Mouse (Mus musculus) hindbrain, embryonic 10.5 days (tissue): Measurements from ENCODE around the gene 2310039H08Rik. TPM values are rescaled to one million over a fixed set of nuclear protein-coding genes. Genes with fewer than 3 reads are reported as not detected.
"Not testable (repeated sequence)": the region's sequence is repeated elsewhere in the genome, so short reads cannot be mapped to it uniquely, and the experiment has no call there.

Source experiments
- DNase-seq: peaks from one replicate; pipeline ENCODE4 v3.0.0-alpha.2; 2017; ENCODE audit warnings: low spot score
- H3K27ac ChIP-seq: fragments of 300-500 bp; sonication (generic); 2 replicates; pipeline ENCODE4 v1.5.1; 2016; ENCODE audit warnings: mild to moderate bottlenecking, moderate library complexity
- H3K27me3 ChIP-seq: fragments of 300-500 bp; sonication (generic); 2 replicates; pipeline ENCODE4 v1.6.1; 2016; ENCODE audit warnings: mild to moderate bottlenecking; ENCODE audit not compliant: poor library complexity, insufficient read depth, severe bottlenecking
- H3K36me3 ChIP-seq: fragments of 300-500 bp; sonication (generic); 2 replicates; pipeline ENCODE4 v1.6.1; 2016; ENCODE audit warnings: mild to moderate bottlenecking, moderate library complexity
- H3K4me1 ChIP-seq: fragments of 300-500 bp; sonication (generic); replicated peaks from 2 replicates; pipeline ENCODE4 v1.6.1; 2016; ENCODE audit warnings: mild to moderate bottlenecking
- H3K4me3 ChIP-seq: fragments of 300-500 bp; sonication (generic); 2 replicates; pipeline ENCODE4 v1.5.1; 2016; ENCODE audit warnings: mild to moderate bottlenecking, moderate library complexity
- H3K9me3 ChIP-seq: fragments of 300-500 bp; sonication (generic); 2 replicates; pipeline ENCODE4 v1.6.1; 2016; ENCODE audit warnings: mild to moderate bottlenecking, moderate library complexity
- WGBS: fragments of 180-500 bp; shearing (Covaris S2); methylation state at CpG from one replicate; pipeline ENCODE4 v1.1.7; 2016; 5-methylcytosine and 5-hydroxymethylcytosine counted together
- polyA plus RNA-seq: library from polyadenylated mRNA; unstranded; fragments of >200 nt; fragmentation: Nextera tagmentation; extraction: Ambion mirVana; gene quantifications from 2 replicates; pipeline ENCODE4 v1.2.1, GENCODE M21; 2016

Gene 2310039H08Rik
- polyA plus RNA-seq, 1 experiment from 2014 or later: 59.3 TPM

DNA sequence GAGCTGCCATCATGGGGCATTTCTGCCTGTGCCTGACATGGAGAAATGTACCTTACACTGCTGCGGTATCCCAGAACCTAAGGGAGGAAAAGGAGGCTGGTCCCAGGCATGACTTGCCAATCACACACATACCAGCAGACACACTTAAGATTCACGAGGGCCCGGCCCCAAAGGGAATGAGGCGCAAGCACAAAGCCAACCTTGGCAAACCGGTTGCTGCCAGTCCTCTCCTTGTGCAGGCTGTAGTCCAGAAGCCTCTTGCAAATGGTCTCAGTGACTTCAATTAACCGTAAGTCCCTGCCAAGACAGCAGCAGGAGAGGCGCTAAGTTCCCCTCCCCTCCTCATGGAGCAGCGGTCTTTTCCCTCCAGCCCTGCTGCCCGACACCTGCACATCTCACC, 29.4 kb upstream of the 2310039H08Rik start:
- Histone ChIP-seq H3K4me3 (no peak overlapping the region), H3K9me3 (no peaks in the 10 kb centered on the region), H3K4me1 (no peaks in the 10 kb centered on the region), H3K27ac (no peak overlapping the region), H3K27me3 (no peaks in the 10 kb centered on the region), H3K36me3 (peaks cover 82% of the 10 kb centered on the region)
- WGBS: 92% methylated on average over 9 of the region's 9 CpGs
- DNase-seq: no peak

DNA sequence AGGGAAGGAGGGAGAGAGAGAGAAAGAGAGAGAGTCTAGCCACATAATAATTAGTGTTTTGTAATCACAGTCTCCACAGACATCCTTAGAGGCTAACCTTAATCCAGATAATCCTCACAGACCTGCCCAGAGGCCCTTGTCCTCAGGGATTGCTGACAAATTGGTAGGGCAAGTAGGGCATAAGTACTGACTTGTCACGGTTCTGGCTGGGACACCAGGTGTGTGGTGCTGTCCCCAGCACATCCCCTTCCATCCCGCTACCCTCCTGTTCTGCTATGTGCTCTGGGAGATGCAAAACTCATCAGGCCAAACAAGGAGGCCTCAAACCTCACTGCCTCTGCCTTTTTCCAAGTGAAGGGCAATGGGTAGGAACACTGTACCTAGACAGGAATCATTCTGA, 26.9 kb upstream of the 2310039H08Rik start:
- no peak overlapping the region for H3K27ac ChIP-seq
- peaks cover 1% of the 10 kb centered on the region for H3K4me1 ChIP-seq
- no peak overlapping the region for H3K4me3 ChIP-seq
- H3K27me3 ChIP-seq: no peaks in the 10 kb centered on the region
- peaks cover 77% of the 10 kb centered on the region for H3K36me3 ChIP-seq
- WGBS: 85% methylated on average over 2 of the region's 2 CpGs
- no peak for DNase-seq
- no peaks in the 10 kb centered on the region for H3K9me3 ChIP-seq

DNA sequence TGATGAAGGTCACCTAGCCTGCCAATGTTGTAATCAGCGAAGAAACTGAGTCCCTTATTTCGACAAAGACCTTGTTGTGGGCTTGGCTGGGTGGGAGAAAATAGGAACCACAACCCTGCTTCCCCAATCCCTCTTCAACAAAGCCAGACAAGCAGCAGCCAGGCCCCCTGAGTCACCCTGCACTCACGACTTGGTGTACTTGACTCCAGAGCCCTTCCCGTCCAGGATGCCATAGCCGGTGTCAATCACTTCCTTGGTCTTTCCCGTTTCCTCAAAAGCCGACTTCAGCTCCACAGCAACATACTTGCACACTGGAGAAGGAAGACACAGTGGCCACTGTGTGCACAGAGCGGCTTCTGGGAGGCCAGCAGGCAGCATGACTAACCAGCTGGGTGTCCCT, 25.2 kb upstream of the 2310039H08Rik start:
- Histone ChIP-seq H3K9me3 (no peaks in the 10 kb centered on the region), H3K27ac (no peak overlapping the region), H3K4me1 (peaks cover 13% of the 10 kb centered on the region), H3K4me3 (no peak overlapping the region), H3K27me3 (no peaks in the 10 kb centered on the region), H3K36me3 (peaks cover 64% of the 10 kb centered on the region)
- no peak for DNase-seq
- WGBS: 83% methylated on average over 8 of the region's 8 CpGs

DNA sequence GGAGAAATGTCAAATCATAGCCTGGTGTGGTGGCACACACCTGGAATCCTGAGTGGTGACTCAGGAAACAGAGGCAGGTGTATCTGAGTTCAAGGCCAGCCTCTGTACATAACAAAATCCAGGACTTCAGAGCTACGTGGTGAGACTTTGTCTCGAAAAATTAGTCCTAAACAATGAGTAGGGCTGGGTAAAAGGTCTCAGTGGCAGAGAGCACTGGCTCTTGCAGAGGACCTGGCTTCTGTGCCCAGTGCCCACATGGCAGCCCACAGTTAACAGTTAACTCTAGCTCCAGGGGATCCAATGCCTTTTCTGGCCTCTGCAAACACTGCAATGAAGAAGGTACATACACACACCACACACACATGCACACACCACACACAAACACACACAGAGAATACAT, 24.6 kb upstream of the 2310039H08Rik start:
- no peak overlapping the region for H3K4me3 ChIP-seq
- H3K9me3 ChIP-seq: no peaks in the 10 kb centered on the region
- peaks cover 58% of the 10 kb centered on the region for H3K36me3 ChIP-seq
- H3K27me3 ChIP-seq: no peaks in the 10 kb centered on the region
- WGBS: 94% methylated on average over 2 of the region's 2 CpGs
- peaks cover 18% of the 10 kb centered on the region for H3K4me1 ChIP-seq
- DNase-seq: no peak
- no peak overlapping the region for H3K27ac ChIP-seq

DNA sequence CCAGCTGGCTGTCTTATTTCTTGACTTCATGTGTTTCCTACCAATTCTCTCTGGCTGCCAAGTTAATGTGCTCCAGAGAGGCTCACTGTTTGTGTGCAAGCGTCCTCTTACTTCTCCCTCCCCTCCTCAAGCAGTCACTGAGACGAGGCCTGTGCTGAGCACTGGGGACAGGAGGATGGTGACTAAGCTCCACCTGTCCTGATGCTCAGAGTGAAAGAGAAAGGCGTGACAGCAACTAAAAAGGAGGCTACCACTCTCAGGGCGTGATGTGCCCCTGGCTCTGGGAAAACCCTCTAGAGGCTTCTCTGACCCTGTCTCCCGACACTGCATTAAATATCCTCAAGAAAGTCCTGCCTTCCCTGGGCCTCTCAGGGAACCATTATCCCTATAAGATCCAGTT, 23.2 kb upstream of the 2310039H08Rik start:
- H3K27ac ChIP-seq: no peak overlapping the region
- no peaks in the 10 kb centered on the region for H3K9me3 ChIP-seq
- WGBS: 90% methylated on average over 5 of the region's 5 CpGs
- peaks cover 43% of the 10 kb centered on the region for H3K36me3 ChIP-seq
- H3K4me1 ChIP-seq: peaks cover 18% of the 10 kb centered on the region
- no peak overlapping the region for H3K4me3 ChIP-seq
- H3K27me3 ChIP-seq: no peaks in the 10 kb centered on the region
- no peak for DNase-seq

DNA sequence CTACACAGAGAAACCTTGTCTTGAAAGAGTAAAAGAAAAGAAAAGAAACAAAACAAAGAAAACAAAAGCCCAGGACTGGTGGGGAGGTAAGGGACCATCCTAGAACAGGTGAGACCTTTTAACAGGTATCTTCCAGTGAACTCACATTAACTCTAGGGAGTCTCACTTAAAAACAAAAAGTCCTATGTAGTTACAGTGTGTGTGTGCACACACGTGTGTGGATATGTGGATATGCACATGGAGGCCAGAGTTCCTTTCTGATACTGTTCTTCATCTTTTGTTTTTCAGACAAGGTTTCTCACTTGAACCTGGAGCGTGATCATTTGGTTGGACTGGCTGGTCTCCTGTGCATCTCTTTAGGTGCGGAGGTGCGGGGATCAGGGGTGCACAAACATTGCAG, 21.9 kb upstream of the 2310039H08Rik start:
- Histone ChIP-seq H3K4me3 (peak overlapping the region; percentile 76), H3K36me3 (peaks cover 31% of the 10 kb centered on the region), H3K4me1 (peaks cover 18% of the 10 kb centered on the region), H3K9me3 (peaks cover 3% of the 10 kb centered on the region; the same call in 1 of the 2 replicates), H3K27ac (peak overlapping the region; percentile 89; the same call in 1 of the 2 replicates), H3K27me3 (no peaks in the 10 kb centered on the region)
- no peak for DNase-seq
- 93% methylated on average over 4 of the region's 4 CpGs for WGBS

DNA sequence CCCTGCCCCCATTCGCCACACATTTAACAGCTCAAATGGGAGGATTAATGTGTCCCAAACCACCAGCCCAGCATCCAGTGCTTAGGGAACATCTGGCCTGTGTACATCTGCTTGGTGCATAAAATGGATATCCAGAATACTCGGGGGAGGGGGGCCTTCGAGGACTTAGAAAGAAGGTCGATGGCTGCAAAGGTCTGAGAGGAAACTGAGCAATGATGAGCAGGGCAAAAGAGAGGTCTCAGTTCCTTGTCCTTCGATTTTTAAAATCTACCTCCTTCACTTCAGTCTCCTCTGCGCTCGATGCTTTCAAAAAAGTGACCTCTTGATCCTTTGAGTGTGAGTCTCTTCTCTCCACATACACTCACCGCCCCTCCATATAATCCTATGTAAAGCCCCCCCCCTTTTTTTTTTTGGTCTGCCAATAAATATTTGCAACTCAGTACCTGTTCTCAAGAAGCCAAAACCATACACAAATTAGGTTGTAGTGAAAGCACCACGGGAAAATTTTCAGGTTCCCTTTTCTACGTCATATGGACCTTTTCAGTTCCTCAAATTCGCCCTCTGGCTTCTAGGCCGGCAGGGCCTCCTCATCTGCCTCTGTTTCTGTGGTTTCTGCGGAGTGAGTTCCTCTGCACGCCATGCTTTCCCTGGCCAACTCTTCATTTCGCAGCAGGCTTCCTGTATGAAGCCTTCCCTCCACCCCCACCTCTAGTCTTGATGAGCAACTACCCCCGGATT, 21.2 kb upstream of the 2310039H08Rik start:
- Histone ChIP-seq H3K27ac (peak overlapping the region; percentile 89), H3K9me3 (peaks cover 3% of the 10 kb centered on the region; the same call in 1 of the 2 replicates), H3K4me1 (peaks cover 21% of the 10 kb centered on the region), H3K36me3 (peaks cover 25% of the 10 kb centered on the region), H3K4me3 (peak overlapping the region; percentile 76), H3K27me3 (no peaks in the 10 kb centered on the region)
- 34% methylated on average over 16 of the region's 16 CpGs for WGBS
- DNase-seq: no peak

DNA sequence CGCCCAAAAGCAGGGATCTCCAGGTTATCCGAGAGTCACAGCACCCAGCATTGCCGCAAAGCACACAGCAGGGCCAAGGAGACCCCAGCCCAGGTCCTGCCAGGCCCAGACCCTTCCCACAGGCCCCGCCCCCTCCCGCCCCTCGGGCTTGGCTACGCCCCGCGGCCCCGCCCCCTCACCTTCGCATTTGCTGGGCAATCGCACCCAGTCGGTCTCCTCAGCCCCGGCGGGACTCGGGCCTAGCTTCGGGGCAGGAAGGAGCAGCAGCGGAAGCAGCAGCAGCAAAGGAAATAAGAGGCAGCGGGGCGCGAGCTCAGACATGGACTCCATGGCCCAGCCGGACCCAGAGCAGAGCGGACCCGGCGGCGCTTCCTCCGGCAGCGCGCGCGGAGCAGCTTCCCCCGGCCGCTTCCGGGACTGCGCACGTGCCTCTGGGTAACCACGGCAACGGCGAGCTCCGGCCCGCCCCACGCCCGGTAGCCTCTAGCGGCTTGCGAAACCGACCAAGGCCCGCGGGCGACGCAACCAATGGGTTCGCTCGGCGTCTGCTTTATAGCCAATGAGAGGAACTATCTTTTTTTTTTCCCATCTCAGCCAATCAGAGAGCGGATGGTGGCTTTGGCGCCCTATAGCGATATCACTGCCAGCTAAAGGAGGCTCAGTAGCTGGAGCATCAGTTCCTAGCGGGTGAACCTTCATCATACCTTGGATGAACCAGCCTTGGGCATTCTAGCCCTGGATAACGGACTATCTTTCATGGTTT, 20.5 kb upstream of the 2310039H08Rik start, which contains the start of gene Cnpy3:
Cnpy3 (minus strand) TSS at position 421 of the 763 bp plus-strand sequence.
- Histone ChIP-seq H3K36me3 (peaks cover 17% of the 10 kb centered on the region), H3K4me3 (peak within 1 kb of the TSS; percentile 76), H3K4me1 (peaks cover 23% of the 10 kb centered on the region), H3K27me3 (no peaks in the 10 kb centered on the region), H3K27ac (peak within 1 kb of the TSS; percentile 89), H3K9me3 (peaks cover 3% of the 10 kb centered on the region; the same call in 1 of the 2 replicates)
- peak; percentile 99 for DNase-seq
- under 1% methylated on average over 58 of the region's 58 CpGs for WGBS

DNA sequence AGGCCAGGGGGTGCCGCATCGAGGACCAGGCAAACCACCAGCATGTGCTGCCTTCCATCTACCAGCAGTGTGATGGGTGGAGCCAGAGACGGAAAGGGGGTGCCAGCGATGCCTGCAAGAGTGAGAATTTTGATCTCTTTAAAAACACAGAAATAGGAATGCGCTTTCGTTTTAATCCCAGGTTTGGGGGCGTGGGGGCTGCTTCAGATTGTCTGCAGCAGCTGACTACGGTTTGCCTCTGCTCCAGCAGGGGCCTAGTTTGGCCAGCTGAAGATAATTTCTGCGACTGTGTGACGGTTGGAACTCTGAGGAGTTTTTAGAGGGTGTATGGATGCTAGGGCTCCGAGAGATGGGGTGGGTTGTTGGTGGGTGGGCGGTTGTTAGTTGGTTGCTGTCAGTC, 13.7 kb upstream of the 2310039H08Rik start:
- Histone ChIP-seq H3K4me1 (peaks cover 5% of the 10 kb centered on the region; the same call in 1 of the 2 replicates), H3K27ac (no peak overlapping the region), H3K4me3 (no peak overlapping the region), H3K9me3 (peaks cover 3% of the 10 kb centered on the region; the same call in 1 of the 2 replicates), H3K27me3 (no peaks in the 10 kb centered on the region), H3K36me3 (no peaks in the 10 kb centered on the region)
- DNase-seq: no peak
- 82% methylated on average over 12 of the region's 12 CpGs for WGBS

DNA sequence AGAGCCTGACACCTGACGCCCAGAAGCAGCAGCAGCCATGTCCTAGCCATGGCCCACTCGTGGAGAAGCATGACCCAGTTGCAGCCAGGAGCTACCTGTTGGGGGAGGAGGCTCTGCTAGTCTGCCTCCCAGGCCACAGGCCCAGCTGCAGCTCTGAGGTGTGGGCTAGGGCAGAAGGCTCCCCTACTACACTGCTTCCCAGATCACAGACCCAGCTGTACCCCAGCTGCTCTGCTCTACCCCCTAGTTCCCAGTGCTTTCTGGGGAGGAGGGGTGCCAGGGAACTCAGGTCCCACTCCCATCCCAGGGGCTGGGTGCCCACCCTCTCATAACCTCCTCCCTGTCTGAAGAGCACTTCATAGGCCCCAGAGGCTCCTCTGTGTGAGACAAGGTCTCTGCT, 8.9 kb upstream of the 2310039H08Rik start, which contains the start of gene Ptcra:
Ptcra (minus strand) TSS at position 169 of the 400 bp plus-strand sequence.
- no peak within 1 kb of the TSS for H3K4me3 ChIP-seq
- no peaks in the 10 kb centered on the region for H3K36me3 ChIP-seq
- peaks cover 5% of the 10 kb centered on the region; the same call in 1 of the 2 replicates for H3K4me1 ChIP-seq
- no peaks in the 10 kb centered on the region for H3K27me3 ChIP-seq
- no peak within 1 kb of the TSS for H3K27ac ChIP-seq
- WGBS: 63% methylated on average over 2 of the region's 2 CpGs
- DNase-seq: no peak
- H3K9me3 ChIP-seq: no peaks in the 10 kb centered on the region

DNA sequence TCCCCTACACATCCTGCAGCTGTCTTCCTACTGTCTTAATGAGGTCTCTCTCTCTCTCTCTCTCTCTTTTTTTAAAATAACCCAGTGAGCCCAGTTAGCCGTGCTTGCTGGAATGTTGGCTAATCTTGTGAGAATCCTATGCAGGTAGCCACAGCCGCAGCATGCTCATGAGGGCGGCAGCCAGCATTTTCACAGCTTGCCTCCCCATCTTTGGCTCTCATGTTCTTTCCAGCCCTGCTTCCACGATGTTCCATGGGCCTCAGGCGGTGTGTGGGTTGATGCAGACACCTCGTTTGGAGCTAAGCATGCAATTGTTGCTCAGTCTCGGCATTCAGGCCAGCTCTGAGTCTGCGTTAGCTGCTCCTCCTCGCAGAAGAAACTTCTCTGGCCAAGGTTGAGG, 7.5 kb upstream of the 2310039H08Rik start:
- H3K4me3 ChIP-seq, H3K9me3 ChIP-seq, H3K27ac ChIP-seq, H3K4me1 ChIP-seq, H3K27me3 ChIP-seq, H3K36me3 ChIP-seq, DNase-seq: not testable (repeated sequence)
- WGBS: 72% methylated on average over 9 of the region's 9 CpGs

DNA sequence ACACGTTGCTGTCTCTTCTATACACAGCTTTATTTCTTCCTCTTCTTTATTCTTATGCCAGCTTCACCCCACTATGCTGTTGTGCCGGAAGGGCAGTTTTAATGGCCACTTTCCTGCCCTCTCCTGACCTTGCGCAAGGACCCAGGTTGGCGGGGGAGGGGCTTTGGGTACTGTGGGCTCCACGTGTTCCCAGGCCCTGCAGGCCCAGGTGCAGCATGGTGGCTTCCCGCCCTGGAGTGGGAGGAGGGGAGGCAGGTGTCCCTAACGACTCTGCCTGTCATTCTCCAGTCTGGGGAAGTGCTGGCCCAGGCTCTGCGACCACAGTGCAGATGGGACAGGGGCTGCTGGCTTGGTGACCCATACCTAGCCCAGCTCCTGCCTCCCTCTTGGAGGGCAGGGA, 4.6 kb upstream of the 2310039H08Rik start:
- WGBS: 59% methylated on average over 8 of the region's 8 CpGs
- Histone ChIP-seq H3K4me1 (peaks cover 16% of the 10 kb centered on the region), H3K27ac (no peak overlapping the region), H3K27me3 (no peaks in the 10 kb centered on the region), H3K4me3 (no peak overlapping the region), H3K36me3 (no peaks in the 10 kb centered on the region), H3K9me3 (no peaks in the 10 kb centered on the region)
- DNase-seq: no peak

DNA sequence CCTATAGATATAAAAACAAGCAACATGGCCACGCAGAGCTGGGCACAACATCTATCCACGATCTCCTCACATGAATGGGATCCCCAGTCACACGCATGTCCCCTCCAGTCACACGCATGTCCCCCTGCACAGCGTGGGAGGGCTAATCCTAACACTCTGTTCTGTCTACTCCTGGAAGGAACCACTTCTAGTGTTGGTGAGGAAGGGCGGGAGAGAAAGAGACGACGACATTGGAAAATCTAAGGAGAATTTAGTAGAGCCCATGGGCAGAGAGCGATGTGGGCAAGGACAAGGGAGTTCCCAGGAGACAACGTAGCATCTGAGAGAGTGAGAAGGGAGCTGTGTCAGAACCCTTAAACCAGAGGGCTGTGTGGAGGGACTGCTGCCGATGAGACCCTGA, 1.9 kb upstream of the 2310039H08Rik start:
- Histone ChIP-seq H3K4me1 (peaks cover 28% of the 10 kb centered on the region), H3K27ac (no peak overlapping the region), H3K4me3 (no peak overlapping the region), H3K27me3 (no peaks in the 10 kb centered on the region), H3K36me3 (peaks cover 17% of the 10 kb centered on the region), H3K9me3 (no peaks in the 10 kb centered on the region)
- no peak for DNase-seq
- 92% methylated on average over 11 of the region's 11 CpGs for WGBS
